8 mouse cellular contexts compared by ENCODE assay signal in genomic region chr16:21794697-21795045, GRCm38 (mm10). TPM values are rescaled to one million over a fixed set of nuclear protein-coding genes. Genes with fewer than 3 reads are reported as not detected.
DNase-seq lines count a peak whose midpoint lies in the region; ATAC-seq and TF ChIP-seq lines count a peak whose summit lies in the region.

No protein-coding gene starts in this region.

- DNase-seq in heart, postnatal 10 days: no peak
- DNase-seq in liver, embryonic 14.5 days (ENCODE audit: low read depth in 3 of 3, low spot score in 3 of 3): no peak
- no peak for DNase-seq in embryo, embryonic 11 days
- no peak for DNase-seq in cerebellum, adult 9-10 months
- no peak for DNase-seq in cerebellum, adult 11 months

- no peaks in the 10 kb centered on the region for H3K9me3 ChIP-seq in heart, embryonic 12.5 days (replicated peaks)
- H3K9me3 ChIP-seq in ES-Bruce4 (replicated peaks; ENCODE audit: control insufficient read depth, insufficient read depth, low read length, poor library complexity, severe bottlenecking): peaks cover 4% of the 10 kb centered on the region
- no peaks in the 10 kb centered on the region for H3K9me3 ChIP-seq in forebrain, embryonic 12.5 days
- no peaks in the 10 kb centered on the region for H3K9me3 ChIP-seq in liver, embryonic 14.5 days (ENCODE audit: control insufficient read depth, low read length)

- WGBS in heart, embryonic 12.5 days: 3% methylated on average over 14 of the region's 14 CpGs
- WGBS in forebrain, embryonic 12.5 days: 3% methylated on average over 14 of the region's 14 CpGs
- WGBS in liver, embryonic 14.5 days (ENCODE audit: insufficient replicate concordance): under 1% methylated on average over 14 of the region's 14 CpGs

- peak overlapping the region; percentile 82 for H3K4me3 ChIP-seq in heart, embryonic 12.5 days
- peak overlapping the region; percentile 95 for H3K4me3 ChIP-seq in ES-Bruce4 (ENCODE audit: low read depth, low read length)
- H3K4me3 ChIP-seq in forebrain, embryonic 12.5 days (replicated peaks): peak overlapping the region; percentile 81
- H3K4me3 ChIP-seq in liver, embryonic 14.5 days (ENCODE audit: insufficient read depth in 1 of 2, low read depth in 2 of 2, low read length in 2 of 2): peak overlapping the region; percentile 80 to 98

- H3K4me2 ChIP-seq in heart, embryonic 12.5 days: peak overlapping the region; percentile 82
- peak overlapping the region; percentile 83 for H3K4me2 ChIP-seq in forebrain, embryonic 12.5 days
- H3K4me2 ChIP-seq in liver, embryonic 14.5 days (ENCODE audit: low read depth): peak overlapping the region; percentile 73

- H3K27me3 ChIP-seq in heart, embryonic 12.5 days (replicated peaks): no peaks in the 10 kb centered on the region
- no peaks in the 10 kb centered on the region for H3K27me3 ChIP-seq in ES-Bruce4 (ENCODE audit: control insufficient read depth, insufficient read depth, low read length, poor library complexity, severe bottlenecking)
- H3K27me3 ChIP-seq in forebrain, embryonic 12.5 days: no peaks in the 10 kb centered on the region
- no peaks in the 10 kb centered on the region for H3K27me3 ChIP-seq in liver, embryonic 14.5 days (ENCODE audit: control insufficient read depth, insufficient read depth, low read length)

- ATAC-seq in heart, embryonic 12.5 days (ENCODE audit: insufficient number of reproducible peaks, low FRiP score): no peak
- no peak; the same call in 1 of the 2 replicates for ATAC-seq in forebrain, embryonic 12.5 days (ENCODE audit: low FRiP score)
- no peak; the same call in 1 of the 2 replicates for ATAC-seq in liver, embryonic 14.5 days (ENCODE audit: insufficient read depth)

- H3K27ac ChIP-seq in heart, embryonic 12.5 days (ENCODE audit: poor library complexity, severe bottlenecking): peak overlapping the region; percentile 86
- H3K27ac ChIP-seq in ES-Bruce4 (ENCODE audit: insufficient read depth, low read length): no peak overlapping the region
- peak overlapping the region; percentile 90; the same call in 1 of the 2 replicates for H3K27ac ChIP-seq in forebrain, embryonic 12.5 days
- peak overlapping the region; percentile 86 for H3K27ac ChIP-seq in liver, embryonic 14.5 days

- H3K4me1 ChIP-seq in heart, embryonic 12.5 days (replicated peaks): peaks cover 5% of the 10 kb centered on the region; the same call in 1 of the 2 replicates
- H3K4me1 ChIP-seq in ES-Bruce4 (ENCODE audit: control insufficient read depth, insufficient read depth, low read length): no peaks in the 10 kb centered on the region
- peaks cover 17% of the 10 kb centered on the region for H3K4me1 ChIP-seq in forebrain, embryonic 12.5 days
- peaks cover 24 to 33% of the 10 kb centered on the region in 2 experiments for H3K4me1 ChIP-seq in liver, embryonic 14.5 days (replicated peaks; ENCODE audit: control insufficient read depth in 2 of 2, insufficient read depth in 2 of 2, low read length in 1 of 2)

- intact Hi-C loops in heart, postnatal 10 days (cut with DNase I): no loop called here

- no peak for TF ChIP-seq EP300 in ES-Bruce4 (IDR thresholded peaks at IDR 0.05; ENCODE audit: insufficient read depth, low read depth, low read length)
- TF ChIP-seq EP300 in liver, embryonic 14.5 days (IDR thresholded peaks at IDR 0.05; ENCODE audit: low read depth): no peak

- H3K9ac ChIP-seq in heart, embryonic 12.5 days: peak overlapping the region; percentile 83
- peak overlapping the region; percentile 76 for H3K9ac ChIP-seq in ES-Bruce4 (ENCODE audit: low read depth, poor library complexity, severe bottlenecking)
- peak overlapping the region; percentile 77 for H3K9ac ChIP-seq in forebrain, embryonic 12.5 days
- peak overlapping the region; percentile 94 for H3K9ac ChIP-seq in liver, embryonic 14.5 days (replicated peaks)

- peaks cover 6% of the 10 kb centered on the region; the same call in 1 of the 2 replicates for H3K36me3 ChIP-seq in heart, embryonic 12.5 days
- 0 out of 2 replicates have a peak, but pooled peaks cover 2% of the 10 kb centered on the region for H3K36me3 ChIP-seq in ES-Bruce4 (ENCODE audit: control insufficient read depth, insufficient read depth, low read length, poor library complexity, severe bottlenecking)
- peaks cover 3% of the 10 kb centered on the region; the same call in 1 of the 2 replicates for H3K36me3 ChIP-seq in forebrain, embryonic 12.5 days (replicated peaks)
- no peaks in the 10 kb centered on the region for H3K36me3 ChIP-seq in liver, embryonic 14.5 days (replicated peaks; ENCODE audit: control insufficient read depth, insufficient read depth, low read depth)

- TF ChIP-seq POLR2A in ES-Bruce4 (IDR thresholded peaks at IDR 0.05; ENCODE audit: insufficient read depth, low read length): no peak

- TF ChIP-seq CTCF in ES-Bruce4 (IDR thresholded peaks at IDR 0.05; ENCODE audit: low read depth, low read length): no peak
- no peak for TF ChIP-seq CTCF in liver, embryonic 14.5 days (IDR thresholded peaks at IDR 0.05; ENCODE audit: low read depth)

RNA-seq across cellular contexts. Expression of gene Map3k13, which starts 0.5 kb away (rescaled TPM):
- polyA plus RNA-seq in heart, embryonic 12.5 days (2016; fragmentation: Nextera tagmentation; extraction: Ambion mirVana): 0.84 and 0.91 TPM in 2 replicates
- 1 to 10 TPM in 1 of 2 experiments, under 1 TPM in 1; 0.89 to 1.3 TPM for total RNA-seq in heart, postnatal 10 days (2021)
- 2.1 and 2.3 TPM in 2 replicates for polyA plus RNA-seq in ES-Bruce4 (2011; ENCODE audit: insufficient read depth, insufficient read length, low read depth, missing spikeins)
- polyA plus RNA-seq in forebrain, embryonic 12.5 days (2016; fragmentation: Nextera tagmentation; extraction: Ambion mirVana): 4.8 and 6.1 TPM in 2 replicates
- 0.50 and 0.61 TPM in 2 replicates for polyA plus RNA-seq in liver, embryonic 14.5 days (2012; rRNA removed)
- 0.30 and 0.38 TPM in 2 replicates for polyA plus RNA-seq in liver, embryonic 14.5 days (2014; fragmentation: Nextera tagmentation; extraction: Ambion mirVana)

RNA-seq across cellular contexts. Expression of gene Ehhadh, which starts 7.1 kb away (rescaled TPM):
- polyA plus RNA-seq in heart, embryonic 12.5 days (2016; fragmentation: Nextera tagmentation; extraction: Ambion mirVana): 3.0 and 3.4 TPM in 2 replicates
- total RNA-seq in heart, postnatal 10 days (2021): 10 to 100 TPM; 12.9 to 18.9 TPM
- 3.1 and 3.9 TPM in 2 replicates for polyA plus RNA-seq in ES-Bruce4 (2011; ENCODE audit: insufficient read depth, insufficient read length, low read depth, missing spikeins)
- 1.0 and 1.1 TPM in 2 replicates for polyA plus RNA-seq in forebrain, embryonic 12.5 days (2016; fragmentation: Nextera tagmentation; extraction: Ambion mirVana)
- 6.1 and 7.7 TPM in 2 replicates for polyA plus RNA-seq in liver, embryonic 14.5 days (2012; rRNA removed)
- 8.1 and 8.2 TPM in 2 replicates for polyA plus RNA-seq in liver, embryonic 14.5 days (2014; fragmentation: Nextera tagmentation; extraction: Ambion mirVana)
